Mouse (Mus musculus) T-helper 1 cell (primary cell): ENCODE data around the gene Gdf10.

Experiments
- in situ Hi-C: fragments of 300-600 bp; cut with MboI, MseI; formaldehyde crosslinking; loops from one replicate; pipeline ENCODE4 v1.15.1; 2025; ENCODE audit warnings: high pct_unique_total_duplicates

Gene Gdf10

GRCm38 (mm10) chr14:33923168-33924070 is at the start of gene Gdf10:
Gdf10 (plus strand) TSS chr14:33923587.
- in situ Hi-C loops = no loop called here

DNA sequence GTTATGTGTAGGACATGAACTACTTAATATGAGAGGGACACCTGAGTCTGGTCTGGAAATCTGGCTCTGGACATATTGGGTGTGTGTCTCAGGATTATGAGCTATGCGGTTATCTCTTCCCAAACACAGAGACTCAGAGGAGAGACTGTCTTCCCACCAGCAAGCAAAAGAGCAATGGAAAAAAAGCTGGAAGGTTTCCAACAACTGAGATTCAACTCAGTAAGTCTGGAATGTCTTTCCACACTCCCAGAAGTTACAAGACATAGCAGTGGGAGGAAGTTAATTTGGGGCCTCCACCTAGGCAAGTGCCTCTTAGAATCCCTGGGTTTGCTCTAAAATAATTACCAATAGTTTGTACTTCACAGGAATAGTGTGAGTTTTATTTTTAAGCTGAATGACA is 44.6 kb upstream of the Gdf10 start:
- in situ Hi-C loops = no loop called here

DNA sequence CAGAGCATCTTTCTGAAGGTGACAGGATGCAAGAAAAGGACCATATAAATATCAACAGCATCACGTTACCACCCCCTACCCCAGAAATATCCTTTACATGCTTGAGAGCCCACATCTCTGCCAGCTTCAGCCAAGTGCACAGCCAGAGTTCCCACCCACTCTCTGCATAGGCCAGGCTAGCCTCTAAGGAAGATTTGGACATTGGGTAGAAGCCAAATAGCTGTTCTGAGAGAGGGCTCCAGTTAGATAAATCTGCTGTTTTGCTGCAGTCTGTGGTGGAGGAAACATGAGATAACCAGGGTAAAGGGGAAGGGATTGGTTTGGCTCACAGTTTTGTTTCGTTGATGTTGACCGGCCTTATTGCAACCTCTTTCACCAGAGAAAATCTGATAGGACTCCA is 43.2 kb upstream of the Gdf10 start:
- in situ Hi-C loops = no loop called here

- in situ Hi-C loops = no loop called here
Measured at GRCm38 (mm10) chr14:33881471-33881870, 41.9 kb upstream of the Gdf10 start.

- in situ Hi-C loops = no loop called here
Measured at GRCm38 (mm10) chr14:33883046-33883445, 40.3 kb upstream of the Gdf10 start.

- in situ Hi-C loops = no loop called here
Measured at GRCm38 (mm10) chr14:33885466-33885865, 37.9 kb upstream of the Gdf10 start.

- in situ Hi-C loops = no loop called here
Measured at GRCm38 (mm10) chr14:33888387-33889035, 34.9 kb upstream of the Gdf10 start.

DNA sequence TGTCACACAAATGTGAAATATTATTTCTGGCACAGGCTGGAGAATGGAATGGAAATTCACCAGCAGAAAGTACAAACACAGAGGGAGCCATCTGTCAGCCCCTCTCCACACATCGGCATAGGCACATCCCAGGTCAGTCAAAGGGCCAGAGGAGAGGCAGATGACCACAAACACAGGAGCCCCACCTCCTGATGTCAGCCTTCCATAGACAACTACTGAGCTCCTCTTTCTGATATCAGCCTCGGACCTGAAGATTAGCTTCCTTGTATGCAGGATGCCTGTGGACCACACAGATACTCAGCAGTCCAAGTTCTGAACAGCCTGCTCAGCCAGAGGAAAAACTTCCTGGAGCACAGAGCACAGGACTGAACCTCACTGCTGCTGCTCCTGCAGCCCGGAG is 33.4 kb upstream of the Gdf10 start:
- in situ Hi-C loops = no loop called here

DNA sequence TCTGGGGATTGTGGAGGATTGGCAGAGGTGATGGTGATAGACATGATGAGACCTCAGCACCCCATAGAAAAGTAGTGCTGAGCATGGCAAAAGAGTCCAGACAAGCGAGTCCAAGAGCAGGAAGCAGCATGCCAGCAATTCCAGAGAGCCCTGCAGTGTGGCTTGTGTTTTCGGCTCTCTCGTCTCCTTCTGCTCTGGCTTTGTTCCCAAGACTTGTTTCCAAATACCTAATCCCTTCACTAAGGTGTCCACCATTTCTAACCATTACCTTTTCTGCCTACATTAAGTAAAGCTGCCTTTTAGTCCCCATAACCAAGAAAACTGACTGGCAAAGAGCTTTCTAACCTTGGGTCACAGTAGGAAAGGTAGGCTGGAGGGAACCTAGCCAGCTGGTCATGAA is 31.9 kb upstream of the Gdf10 start:
- in situ Hi-C loops = no loop called here

- in situ Hi-C loops = no loop called here
Measured at GRCm38 (mm10) chr14:33895777-33896176, 27.6 kb upstream of the Gdf10 start.

DNA sequence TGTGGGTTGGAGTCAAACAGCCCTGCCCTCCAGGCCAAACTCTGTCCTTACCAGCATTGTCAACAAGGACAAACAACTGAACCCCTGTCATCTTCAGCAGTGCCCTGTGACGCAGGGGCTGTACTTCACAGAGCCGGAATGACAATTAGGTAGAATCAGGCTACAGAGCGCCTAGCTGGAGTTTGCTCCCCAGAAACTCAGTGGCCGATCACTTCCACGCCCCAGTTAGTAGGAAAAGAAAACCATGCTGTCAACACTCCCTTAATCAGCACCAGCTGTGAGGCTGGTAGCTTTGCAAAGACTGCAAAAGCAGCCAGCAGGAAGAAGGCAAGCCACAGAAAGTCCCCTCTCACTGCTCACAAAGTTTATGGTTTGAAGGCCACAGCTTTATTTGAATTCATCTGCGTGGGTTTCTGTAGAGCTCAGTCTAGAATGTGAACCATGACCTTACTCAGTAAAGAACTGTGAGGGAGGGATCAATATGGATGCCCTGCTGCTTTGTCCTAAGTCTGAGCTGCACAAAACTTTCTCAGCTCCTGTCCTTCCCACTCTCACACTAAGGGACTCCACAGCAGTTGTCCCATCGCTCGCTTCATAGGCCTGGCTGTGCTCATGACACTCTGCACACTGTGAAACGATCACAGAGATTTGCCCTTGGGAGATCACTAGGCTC is 26.6 kb upstream of the Gdf10 start:
- in situ Hi-C loops = no loop called here

GRCm38 (mm10) chr14:33902783-33903182 is 20.6 kb upstream of the Gdf10 start:
- in situ Hi-C loops = no loop called here

DNA sequence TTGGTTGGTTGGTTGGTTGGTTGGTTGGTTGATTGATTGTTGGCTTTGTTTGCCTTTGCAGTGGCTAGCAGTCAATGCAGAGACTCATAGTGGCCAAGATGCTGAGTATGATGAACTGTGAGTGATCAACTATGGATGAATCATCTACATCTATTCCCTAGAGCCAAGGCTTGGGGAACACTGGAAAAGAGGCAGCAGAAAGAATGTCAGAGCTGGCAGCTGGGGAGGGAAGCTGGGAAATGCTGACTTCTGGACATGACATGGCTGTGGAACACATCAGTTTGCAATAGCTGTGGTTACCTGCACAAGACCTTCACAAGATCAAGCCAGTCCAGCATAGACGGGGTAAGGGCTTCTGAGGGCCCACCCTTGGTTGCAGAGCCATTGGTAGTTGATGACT is 20.2 kb upstream of the Gdf10 start:
- in situ Hi-C loops = no loop called here

GRCm38 (mm10) chr14:33904851-33905250 is 18.5 kb upstream of the Gdf10 start:
- in situ Hi-C loops = no loop called here

GRCm38 (mm10) chr14:33913727-33914126 is 9.7 kb upstream of the Gdf10 start:
- in situ Hi-C loops = no loop called here

GRCm38 (mm10) chr14:33914206-33914605 is 9.2 kb upstream of the Gdf10 start:
- in situ Hi-C loops = no loop called here

DNA sequence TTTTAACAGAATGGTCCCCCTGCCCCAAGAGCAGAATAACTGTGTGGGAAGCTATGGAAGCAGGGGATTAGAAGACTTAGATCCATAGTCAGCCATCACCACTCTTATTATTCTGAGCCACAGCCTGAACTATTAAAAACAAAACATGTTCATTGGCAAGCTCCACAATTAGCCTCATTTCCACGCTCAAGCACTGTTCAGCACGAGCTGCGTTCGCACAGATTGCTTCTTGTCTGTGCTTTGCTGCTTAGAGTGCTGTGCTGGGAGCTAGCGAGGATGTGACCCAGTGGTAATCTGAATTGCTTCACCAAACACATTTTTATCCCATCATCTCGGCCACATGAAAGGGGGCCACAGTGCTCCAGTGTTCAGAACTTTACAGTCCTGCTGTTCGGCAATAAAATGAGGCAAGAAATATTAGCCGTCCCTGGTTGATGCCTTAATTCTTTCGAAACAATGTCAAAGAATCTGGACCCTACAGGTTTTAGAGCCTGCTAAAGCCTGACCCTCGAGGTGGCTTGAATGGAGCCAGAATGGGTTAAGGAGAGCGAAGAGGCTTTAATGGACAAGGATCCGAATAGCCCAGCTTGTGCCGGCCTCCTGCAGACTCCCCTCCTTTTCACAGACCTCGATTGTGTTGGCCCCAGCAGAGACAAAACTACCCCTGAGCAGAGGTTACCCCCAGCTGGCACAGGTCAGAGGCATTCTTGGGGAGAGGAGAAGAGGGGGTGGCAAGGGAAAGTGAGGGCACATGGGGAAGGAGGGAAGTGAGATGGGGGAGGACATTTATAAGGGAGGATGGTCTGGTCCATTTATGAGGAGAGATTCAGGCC is 2.4 kb upstream of the Gdf10 start:
- in situ Hi-C loops = no loop called here

DNA sequence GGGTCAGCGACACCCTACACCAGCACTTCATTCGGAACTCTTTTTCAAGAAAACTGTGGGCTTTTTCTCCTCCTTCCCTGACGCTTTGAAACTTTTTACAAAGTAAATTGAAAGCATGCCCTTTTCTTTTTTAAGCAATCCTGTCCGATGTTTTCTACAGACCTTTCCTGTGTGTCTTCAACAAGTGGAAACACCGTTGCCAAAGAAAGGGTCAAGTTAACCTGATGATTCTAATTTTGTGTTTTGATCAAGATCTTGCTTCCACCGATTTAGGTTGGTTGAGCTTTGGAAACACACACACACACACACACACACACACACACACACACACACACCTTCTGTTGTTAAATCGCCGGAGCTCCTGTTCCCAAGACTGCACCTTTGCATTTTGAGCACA is 618 bp upstream of the Gdf10 start:
- in situ Hi-C loops = no loop called here

GRCm38 (mm10) chr14:33931853-33932252 is 8.5 kb downstream of the Gdf10 start:
- in situ Hi-C loops = loop anchor here (10.0 kb wide), 1 partner anchor 237 kb away; no protein-coding TSS in a partner anchor

DNA sequence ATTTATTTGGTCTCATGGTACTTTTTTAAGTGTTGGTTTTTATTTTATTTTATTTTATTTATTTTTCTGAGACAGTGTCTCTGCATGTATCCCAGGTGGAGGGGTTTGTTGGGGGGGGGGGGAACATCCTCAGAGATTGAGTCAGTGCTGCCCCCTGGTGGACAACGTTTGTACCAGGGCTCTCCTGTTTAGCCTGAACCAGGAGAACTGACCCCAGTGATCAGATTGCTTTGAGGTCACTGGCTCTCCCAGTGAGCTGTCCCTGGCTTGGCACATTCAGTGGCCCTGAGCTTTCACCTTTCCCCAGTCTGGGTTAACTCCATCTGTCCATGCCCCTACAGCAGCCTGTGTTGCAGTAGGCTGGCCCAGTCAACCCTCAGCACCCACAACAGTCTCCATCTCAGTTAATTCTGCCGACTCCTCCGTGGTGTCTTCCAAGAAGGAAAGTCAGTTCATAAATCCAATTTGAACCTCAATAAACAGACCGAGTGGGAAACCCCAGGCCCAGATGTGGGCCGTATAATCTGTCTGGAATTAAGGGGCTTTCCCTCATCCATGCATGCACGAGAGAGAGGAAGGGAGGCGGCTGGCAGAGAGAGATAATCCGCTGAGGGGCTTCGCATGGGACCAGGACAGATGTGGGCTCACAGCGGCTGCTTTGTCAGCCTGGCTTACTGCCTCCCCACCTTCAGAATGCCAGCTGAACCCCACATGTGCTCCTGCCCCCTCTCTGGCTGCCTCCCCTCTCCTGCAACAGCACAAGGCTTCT is 9.7 kb downstream of the Gdf10 start:
- in situ Hi-C loops = loop anchor here (10.0 kb wide), 1 partner anchor 238 kb away; no protein-coding TSS in a partner anchor
